ENCODE assay signal across 8 mouse cellular contexts in genomic region chr14:54912886-54913285, GRCm38 (mm10). TPM values are rescaled to one million over a fixed set of nuclear protein-coding genes. Genes with fewer than 3 reads are reported as not detected.
DNase-seq lines count a peak whose midpoint lies in the region; ATAC-seq and TF ChIP-seq lines count a peak whose summit lies in the region.

Gene Slc22a17 (minus strand): TSS chr14:54913132.

- no peak for TF ChIP-seq CTCF in cortical plate, adult 2 months (IDR thresholded peaks at IDR 0.05; ENCODE audit: extremely low read depth, insufficient read depth, low read length)

- DNase-seq in adrenal gland, postnatal 10 days: peak; percentile 82
- peak; percentile 75 for DNase-seq in gastrocnemius, postnatal 14 days
- peak; percentile 47 for DNase-seq in induced T-regulatory cell, adult 2 months (ENCODE audit: low read depth)
- peak; percentile 82 for DNase-seq in left cerebral cortex, adult 11 months (ENCODE audit: low spot score)
- DNase-seq in lung, postnatal 14 days: peak; percentile 72
- peak; percentile 87 for DNase-seq in retina, postnatal 1 day

- peak within 1 kb of the TSS; percentile 95 for H3K4me3 ChIP-seq in cortical plate, adult 2 months (ENCODE audit: insufficient read depth, low read length)

- H3K4me1 ChIP-seq in cortical plate, adult 2 months (ENCODE audit: control insufficient read depth, insufficient read depth, low read length): peaks cover 12% of the 10 kb centered on the region

- intact Hi-C loops in gastrocnemius, postnatal 14 days (cut with DNase I; ENCODE audit: low total_unique reads): no loop called here

- H3K27ac ChIP-seq in cortical plate, adult 2 months (ENCODE audit: insufficient read depth, low read length): peak within 1 kb of the TSS; percentile 88

- peak; percentile 99 for TF ChIP-seq POLR2A in cortical plate, adult 2 months (IDR thresholded peaks at IDR 0.05; ENCODE audit: extremely low read depth, insufficient read depth, low read length)

- no peak for ATAC-seq in erythroid progenitor cell, adult 5-6 weeks (replicated peaks; ENCODE audit: low FRiP score, poor library complexity, severe bottlenecking)

RNA-seq across cellular contexts. Expression of gene Slc22a17, which starts in this region (rescaled TPM):
- total RNA-seq in adrenal gland, postnatal 10 days (2021): 10 to 100 TPM; 29.8 to 37.2 TPM
- polyA plus RNA-seq in cortical plate, adult 2 months (2012; rRNA removed): 776 and 795 TPM in 2 replicates
- 1 to 10 TPM; 5.4 to 6.3 TPM for total RNA-seq in gastrocnemius, postnatal 14 days (2021)
- total RNA-seq in erythroid progenitor cell, adult 5-6 weeks (2015; ENCODE audit: low replicate concordance): not detected in 2 replicates
- not detected in 2 replicates for total RNA-seq in erythroid progenitor cell, adult 5-6 weeks (2017; ENCODE audit: low replicate concordance)

Comparison
In these comparisons a context has a peak if more than half of its experiments do, and no peak if none do; other contexts are left out.
1. RNA of gene Slc22a17 (total RNA-seq): 29.8 to 37.2 TPM in adrenal gland, postnatal 10 days and 5.4 to 6.3 TPM in gastrocnemius, postnatal 14 days; not detected in erythroid progenitor cell, adult 5-6 weeks; every median in the first group is over 4 times any median in the second.
2. RNA of gene Slc22a17 (total RNA-seq): 29.8 to 37.2 TPM in adrenal gland, postnatal 10 days; 5.4 to 6.3 TPM in gastrocnemius, postnatal 14 days; every median in the first group is over 4 times any median in the second.
3. Peak in every context shown above with its lines, with median percentiles within 50 percentile points of each other: DNase-seq.